Mouse (Mus musculus) embryonic facial prominence, embryonic 13.5 days (tissue): ENCODE measurements around the gene Sestd1. TPM values are rescaled to one million over a fixed set of nuclear protein-coding genes. Genes with fewer than 3 reads are reported as not detected.

ENCODE experiments used
- ATAC-seq: fragments of 200-750 bp; cut with Nextera tagmentation; 2 replicates; pipeline ENCODE4 v1.8.0; 2017; ENCODE audit warnings: low read depth; ENCODE audit not compliant: insufficient number of reproducible peaks, insufficient read depth, low FRiP score, low TSS enrichment
- H3K27ac ChIP-seq: fragments of 300-500 bp; sonication (generic); 2 replicates; pipeline ENCODE4 v1.5.1; 2015; ENCODE audit warnings: moderate library complexity, mild to moderate bottlenecking, inconsistent platforms
- H3K27me3 ChIP-seq: fragments of 300-500 bp; sonication (generic); 2 replicates; pipeline ENCODE4 v1.6.1; 2015; ENCODE audit warnings: mild to moderate bottlenecking, inconsistent platforms
- H3K36me3 ChIP-seq: fragments of 300-500 bp; sonication (generic); 2 replicates; pipeline ENCODE4 v1.6.1; 2015; ENCODE audit warnings: mild to moderate bottlenecking, inconsistent platforms
- H3K4me1 ChIP-seq: fragments of 300-500 bp; sonication (generic); 2 replicates; pipeline ENCODE4 v1.6.1; 2015; ENCODE audit warnings: inconsistent platforms
- H3K4me2 ChIP-seq: fragments of 300-500 bp; sonication (generic); 2 replicates; pipeline ENCODE4 v1.6.1; 2015; ENCODE audit warnings: moderate library complexity, mild to moderate bottlenecking, inconsistent platforms
- H3K4me3 ChIP-seq: fragments of 300-500 bp; sonication (generic); 2 replicates; pipeline ENCODE4 v1.5.1; 2015; ENCODE audit warnings: mild to moderate bottlenecking, inconsistent platforms
- H3K9ac ChIP-seq: fragments of 300-500 bp; sonication (generic); 2 replicates; pipeline ENCODE4 v1.6.1; 2015; ENCODE audit warnings: mild to moderate bottlenecking, inconsistent platforms
- H3K9me3 ChIP-seq: fragments of 300-500 bp; sonication (generic); 2 replicates; pipeline ENCODE4 v1.6.1; 2016; ENCODE audit warnings: inconsistent platforms
- WGBS: fragments of 180-500 bp; shearing (Covaris S2); methylation state at CpG from one replicate; pipeline ENCODE4 v1.1.7; 2015; ENCODE audit warnings: mixed read lengths; 5-methylcytosine and 5-hydroxymethylcytosine counted together
- polyA plus RNA-seq: library from polyadenylated mRNA; unstranded; fragments of >200 nt; fragmentation: Nextera tagmentation; extraction: Ambion mirVana; gene quantifications from 2 replicates; pipeline ENCODE4 v1.2.1, GENCODE M21; 2015

The Sestd1 gene
- polyA plus RNA-seq, 1 experiment from 2014 or later = 13.1 TPM

DNA sequence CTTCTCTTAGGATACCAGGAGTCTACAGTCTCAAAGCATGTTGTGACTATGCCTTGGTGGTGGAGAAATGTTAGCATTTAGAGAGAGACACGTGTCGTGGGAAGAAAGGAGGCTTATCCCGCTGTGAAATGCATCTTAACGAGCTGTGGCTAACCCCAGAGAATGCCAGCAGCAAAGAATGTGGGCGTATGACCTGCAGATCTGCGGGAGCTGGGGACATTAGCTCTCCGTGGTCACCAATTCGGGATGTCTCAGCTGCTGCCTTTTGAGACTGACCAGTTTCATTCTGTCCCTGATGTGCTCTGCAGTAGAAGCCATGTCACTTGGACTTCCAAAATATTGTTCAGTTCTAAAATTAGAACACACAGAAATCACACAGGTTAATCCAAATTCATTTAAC lies 93.5 kb downstream of the Sestd1 start:
- 68% methylated on average over 8 of the region's 8 CpGs for WGBS

DNA sequence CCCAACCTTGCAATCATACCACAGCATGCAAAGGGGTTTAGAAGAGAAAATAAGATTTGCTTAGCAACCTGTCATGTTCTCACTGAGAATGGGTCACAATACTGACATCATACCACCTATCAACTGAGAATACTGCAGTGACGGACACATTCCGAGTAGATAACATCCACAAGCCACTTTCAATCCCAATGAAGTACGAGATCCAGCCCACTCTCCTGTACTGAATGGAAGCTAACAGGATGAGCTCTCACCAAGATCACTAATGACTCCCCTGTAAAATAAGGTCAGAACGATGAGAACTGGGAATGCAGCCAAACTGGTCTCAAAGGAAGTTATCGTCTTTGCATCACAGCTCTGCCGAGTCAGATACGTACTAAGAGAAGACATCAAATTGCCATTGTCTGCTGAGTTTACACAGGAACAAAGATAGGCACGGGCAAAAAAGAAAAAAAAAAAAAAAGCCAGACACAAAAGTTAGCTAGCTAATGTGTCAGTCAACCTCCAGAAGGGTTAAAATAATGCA lies 96.3 kb downstream of the Sestd1 start:
- Histone ChIP-seq H3K27ac (no peak overlapping the region), H3K36me3 (peaks cover 33% of the 10 kb centered on the region), H3K4me3 (no peak overlapping the region), H3K4me2 (no peak overlapping the region), H3K9ac (no peak overlapping the region), H3K27me3 (no peaks in the 10 kb centered on the region), H3K4me1 (no peaks in the 10 kb centered on the region), H3K9me3 (no peaks in the 10 kb centered on the region)
- 75% methylated on average over 8 of the region's 8 CpGs for WGBS
- no peak for ATAC-seq

More for the DNA sequence above, 93.5 kb downstream of the Sestd1 start:
- Histone ChIP-seq H3K4me3 (no peak overlapping the region), H3K36me3 (peaks cover 56% of the 10 kb centered on the region), H3K4me1 (no peaks in the 10 kb centered on the region), H3K4me2 (no peak overlapping the region), H3K27me3 (no peaks in the 10 kb centered on the region), H3K9ac (no peak overlapping the region), H3K27ac (no peak overlapping the region), H3K9me3 (no peaks in the 10 kb centered on the region)
- ATAC-seq = no peak

DNA sequence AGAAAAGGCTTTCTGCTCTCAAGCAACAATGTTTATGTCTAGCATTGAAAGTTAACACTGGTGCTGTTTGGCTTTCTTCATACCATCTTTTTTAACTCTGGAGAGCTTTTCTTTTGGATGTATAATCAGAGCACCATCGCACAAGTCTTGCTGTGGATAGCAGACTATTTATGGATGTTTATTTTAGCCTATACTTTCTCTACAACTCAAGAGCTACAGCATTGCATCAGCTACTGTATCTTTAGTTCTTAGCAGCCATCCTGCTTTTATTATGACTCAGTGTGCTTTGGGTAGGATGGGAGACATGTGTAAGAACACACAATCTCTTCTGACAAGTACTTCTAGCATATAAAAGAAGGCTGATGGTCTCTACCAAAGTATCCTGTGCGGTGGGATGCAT lies 96.7 kb downstream of the Sestd1 start:
- Histone ChIP-seq H3K27ac (no peak overlapping the region), H3K9me3 (no peaks in the 10 kb centered on the region), H3K4me3 (no peak overlapping the region), H3K27me3 (no peaks in the 10 kb centered on the region), H3K9ac (no peak overlapping the region), H3K4me1 (no peaks in the 10 kb centered on the region), H3K4me2 (no peak overlapping the region), H3K36me3 (peaks cover 29% of the 10 kb centered on the region)
- ATAC-seq = no peak
- WGBS = 98% methylated on average over 2 of the region's 2 CpGs

GRCm38 (mm10) chr2:77182996-77183380 lies 97.4 kb downstream of the Sestd1 start:
- no peak overlapping the region for H3K27ac ChIP-seq
- H3K4me1 ChIP-seq = no peaks in the 10 kb centered on the region
- peaks cover 24% of the 10 kb centered on the region for H3K36me3 ChIP-seq
- ATAC-seq = no peak
- H3K9me3 ChIP-seq = no peaks in the 10 kb centered on the region
- no peak overlapping the region for H3K9ac ChIP-seq
- WGBS = 87% methylated on average over 6 of the region's 6 CpGs
- no peak overlapping the region for H3K4me2 ChIP-seq
- no peak overlapping the region for H3K4me3 ChIP-seq
- H3K27me3 ChIP-seq = no peaks in the 10 kb centered on the region

- Histone ChIP-seq H3K27ac (no peak overlapping the region), H3K4me3 (no peak overlapping the region), H3K9ac (no peak overlapping the region), H3K4me2 (no peak overlapping the region), H3K9me3 (no peaks in the 10 kb centered on the region), H3K4me1 (no peaks in the 10 kb centered on the region), H3K36me3 (peaks cover 18% of the 10 kb centered on the region), H3K27me3 (no peaks in the 10 kb centered on the region)
- no peak for ATAC-seq
- 74% methylated on average over 4 of the region's 4 CpGs for WGBS
These were observed 98.0 kb downstream of the Sestd1 start for GRCm38 (mm10) chr2:77182271-77182995.

GRCm38 (mm10) chr2:77177472-77177871 lies 102.9 kb downstream of the Sestd1 start:
- Histone ChIP-seq H3K36me3 (no peaks in the 10 kb centered on the region), H3K4me2 (no peak overlapping the region), H3K9me3 (no peaks in the 10 kb centered on the region), H3K9ac (no peak overlapping the region), H3K27me3 (no peaks in the 10 kb centered on the region), H3K27ac (no peak overlapping the region), H3K4me3 (no peak overlapping the region), H3K4me1 (0 out of 2 replicates have a peak, but pooled peaks cover 3% of the 10 kb centered on the region)
- WGBS = 75% methylated on average over 2 of the region's 2 CpGs
- ATAC-seq = no peak

- Histone ChIP-seq H3K4me3 (no peak overlapping the region), H3K9ac (no peak overlapping the region), H3K27ac (no peak overlapping the region), H3K9me3 (no peaks in the 10 kb centered on the region), H3K4me1 (peaks cover 12% of the 10 kb centered on the region), H3K36me3 (no peaks in the 10 kb centered on the region), H3K27me3 (peaks cover 10% of the 10 kb centered on the region), H3K4me2 (no peak overlapping the region)
- ATAC-seq = no peak
- 77% methylated on average over 10 of the region's 10 CpGs for WGBS
These were observed 104.0 kb downstream of the Sestd1 start for GRCm38 (mm10) chr2:77176413-77176812.

GRCm38 (mm10) chr2:77175411-77175810 lies 105.0 kb downstream of the Sestd1 start:
- no peak for ATAC-seq
- Histone ChIP-seq H3K9ac (no peak overlapping the region), H3K4me2 (no peak overlapping the region), H3K27me3 (peaks cover 11% of the 10 kb centered on the region), H3K4me3 (no peak overlapping the region), H3K9me3 (no peaks in the 10 kb centered on the region), H3K36me3 (no peaks in the 10 kb centered on the region), H3K4me1 (peaks cover 19% of the 10 kb centered on the region), H3K27ac (no peak overlapping the region)
- 64% methylated on average over 7 of the region's 7 CpGs for WGBS

DNA sequence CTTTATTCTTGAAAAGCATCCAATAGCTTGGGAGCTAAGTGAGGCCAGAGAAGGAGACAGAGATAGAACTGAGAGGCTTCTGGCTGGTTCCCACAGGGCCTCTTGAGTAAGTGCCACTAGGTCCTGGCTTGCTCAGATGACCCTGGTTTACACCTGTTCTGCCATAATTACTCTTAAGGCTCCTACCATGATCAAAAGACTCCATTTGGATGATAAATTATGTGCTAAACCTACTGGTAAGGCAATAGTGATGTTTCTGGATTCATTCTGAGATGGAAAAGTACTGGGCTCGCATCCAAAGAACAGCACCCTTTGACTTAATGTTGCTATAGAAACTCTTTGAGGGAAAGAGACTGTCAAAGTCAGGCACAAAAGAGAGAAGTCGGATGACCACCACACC lies 106.1 kb downstream of the Sestd1 start:
- H3K9ac ChIP-seq = no peak overlapping the region
- ATAC-seq = no peak
- no peak overlapping the region for H3K4me2 ChIP-seq
- no peak overlapping the region for H3K27ac ChIP-seq
- WGBS = 88% methylated on average over 2 of the region's 2 CpGs
- peaks cover 11% of the 10 kb centered on the region for H3K27me3 ChIP-seq
- H3K4me3 ChIP-seq = no peak overlapping the region
- no peaks in the 10 kb centered on the region for H3K9me3 ChIP-seq
- H3K4me1 ChIP-seq = peaks cover 26% of the 10 kb centered on the region
- no peaks in the 10 kb centered on the region for H3K36me3 ChIP-seq

GRCm38 (mm10) chr2:77173821-77174220 lies 106.6 kb downstream of the Sestd1 start:
- H3K36me3 ChIP-seq = no peaks in the 10 kb centered on the region
- WGBS = 70% methylated on average over 6 of the region's 6 CpGs

GRCm38 (mm10) chr2:77173366-77173765 lies 107.0 kb downstream of the Sestd1 start:
- no peak overlapping the region for H3K4me2 ChIP-seq
- no peak overlapping the region for H3K27ac ChIP-seq
- no peak overlapping the region for H3K9ac ChIP-seq
- H3K4me1 ChIP-seq = peaks cover 26% of the 10 kb centered on the region
- no peaks in the 10 kb centered on the region for H3K9me3 ChIP-seq
- H3K4me3 ChIP-seq = no peak overlapping the region
- peaks cover 11% of the 10 kb centered on the region for H3K27me3 ChIP-seq
- H3K36me3 ChIP-seq = no peaks in the 10 kb centered on the region
- 39% methylated on average over 6 of the region's 6 CpGs for WGBS
- ATAC-seq = no peak

More at GRCm38 (mm10) chr2:77173821-77174220, 106.6 kb downstream of the Sestd1 start:
- no peak for ATAC-seq
- H3K4me1 ChIP-seq = peaks cover 26% of the 10 kb centered on the region
- H3K9ac ChIP-seq = no peak overlapping the region
- H3K4me2 ChIP-seq = no peak overlapping the region
- no peak overlapping the region for H3K27ac ChIP-seq
- no peaks in the 10 kb centered on the region for H3K9me3 ChIP-seq
- H3K4me3 ChIP-seq = no peak overlapping the region
- peaks cover 11% of the 10 kb centered on the region for H3K27me3 ChIP-seq

DNA sequence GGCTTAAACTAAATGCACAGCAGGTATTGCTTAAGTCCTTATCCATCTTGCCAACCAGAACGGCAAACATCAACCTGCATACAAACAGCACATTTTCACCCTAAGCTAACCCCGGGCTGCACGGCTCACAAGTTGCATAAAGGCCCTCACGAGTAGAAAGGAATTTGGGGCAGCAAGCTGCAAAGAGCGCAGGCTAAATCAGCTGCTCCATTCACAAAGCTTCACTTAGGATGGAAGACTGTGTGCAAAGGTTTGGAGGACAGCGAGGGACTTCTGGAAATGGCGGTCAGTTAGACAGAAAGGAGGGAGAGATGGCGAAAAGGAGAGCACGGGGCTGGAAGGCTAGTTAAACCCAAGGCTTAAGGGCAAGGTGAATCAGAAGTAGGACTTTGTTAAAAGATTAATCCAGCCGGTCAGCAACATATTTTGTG lies 108.1 kb downstream of the Sestd1 start:
- peak overlapping the region; percentile 45 for H3K4me2 ChIP-seq
- 47% methylated on average over 10 of the region's 10 CpGs for WGBS
- H3K4me1 ChIP-seq = peaks cover 26% of the 10 kb centered on the region
- no peak for ATAC-seq
- no peaks in the 10 kb centered on the region for H3K9me3 ChIP-seq
- no peak overlapping the region for H3K27ac ChIP-seq
- H3K4me3 ChIP-seq = no peak overlapping the region
- no peaks in the 10 kb centered on the region for H3K36me3 ChIP-seq
- H3K9ac ChIP-seq = no peak overlapping the region
- peaks cover 11% of the 10 kb centered on the region for H3K27me3 ChIP-seq
